Mouse (Mus musculus): ENCODE data around the gene Ywhag. TPM values are rescaled to one million over a fixed set of nuclear protein-coding genes. Genes with fewer than 3 reads are reported as not detected.
A peak's percentile ranks its signal among the peaks of the same experiment; 100 is the strongest.

Gene Ywhag
- polyA plus RNA-seq, 1 experiment, result 244 TPM

DNA sequence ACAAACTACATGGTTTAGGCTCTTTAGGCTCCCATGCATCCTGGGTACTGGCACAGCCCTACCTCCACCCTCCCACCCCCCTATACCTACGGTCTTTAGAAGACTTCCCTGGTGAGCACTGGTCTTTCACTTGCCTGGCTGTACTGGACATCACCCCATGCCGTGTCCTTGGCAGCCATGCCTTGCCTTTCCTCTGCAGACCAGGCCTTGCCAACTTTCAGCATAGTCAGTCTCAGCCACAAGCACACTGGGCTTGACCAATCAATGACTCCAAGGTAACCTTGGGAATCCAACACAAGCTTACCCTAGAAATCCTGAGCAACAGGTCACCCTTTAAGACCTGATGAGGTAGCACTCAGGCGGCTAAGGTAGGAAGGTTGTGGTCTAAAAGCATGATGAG, 17.8 kb downstream of the Ywhag start:
- no peak overlapping the region for H3K4me3 ChIP-seq
- TF ChIP-seq POLR2A (IDR thresholded peaks at IDR 0.05; ENCODE audit: insufficient read length, low read depth) (no peak), MYOG (IDR thresholded peaks at IDR 0.05; ENCODE audit: control insufficient read depth in 1 of 3, insufficient read depth in 1 of 3, insufficient read length in 2 of 3, low read depth in 2 of 3) (no peak), TCF12 (IDR thresholded peaks at IDR 0.05; ENCODE audit: insufficient read depth, poor library complexity, severe bottlenecking) (no peak), POLR2AphosphoS2 (IDR thresholded peaks at IDR 0.05; ENCODE audit: insufficient read length, low read depth) (peak; percentile 19), SRF (IDR thresholded peaks at IDR 0.05; ENCODE audit: control insufficient read depth, insufficient read length, low read depth) (no peak)
- H3ac ChIP-seq (ENCODE audit: control insufficient read depth, insufficient read length), result no peak overlapping the region
- H3K27me3 ChIP-seq (ENCODE audit: control insufficient read depth, insufficient read depth, insufficient read length), result no peaks in the 10 kb centered on the region
- H3K36me3 ChIP-seq (ENCODE audit: control insufficient read depth, insufficient read depth), result peaks cover 26% of the 10 kb centered on the region
- H3K4me2 ChIP-seq (ENCODE audit: low read depth), result peak overlapping the region; percentile 12
- peaks cover 99% of the 10 kb centered on the region for H3K79me2 ChIP-seq (ENCODE audit: control insufficient read depth, insufficient read depth)

DNA sequence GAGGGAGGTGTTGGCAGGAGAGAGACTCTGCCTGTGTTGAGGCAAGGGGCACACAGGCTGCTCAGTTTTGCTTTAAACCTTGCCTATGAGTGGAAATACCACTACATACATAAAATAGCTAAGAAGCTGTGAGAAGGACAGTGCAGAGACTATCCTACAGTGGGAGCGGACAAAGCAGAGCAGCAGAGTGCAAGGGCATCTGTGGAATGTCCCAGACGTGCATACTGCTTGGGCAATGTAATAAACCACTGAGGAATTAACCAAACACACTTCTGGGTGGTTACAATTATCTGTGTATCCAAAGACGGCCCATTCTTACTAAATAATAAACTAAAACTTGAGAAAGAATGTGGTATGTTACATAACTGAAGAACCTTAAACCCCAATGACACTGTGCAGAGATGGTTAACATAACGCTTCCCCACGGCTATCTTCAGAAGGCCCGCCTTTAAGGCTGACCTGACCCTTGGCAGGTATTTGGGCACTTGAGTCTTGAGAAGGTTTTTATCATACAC, 18.3 kb downstream of the Ywhag start:
- H3K4me3 ChIP-seq, result no peak overlapping the region
- H3K79me2 ChIP-seq (ENCODE audit: control insufficient read depth, insufficient read depth), result peaks cover 99% of the 10 kb centered on the region
- peaks cover 25% of the 10 kb centered on the region for H3K36me3 ChIP-seq (ENCODE audit: control insufficient read depth, insufficient read depth)
- H3K27me3 ChIP-seq (ENCODE audit: control insufficient read depth, insufficient read depth, insufficient read length), result no peaks in the 10 kb centered on the region
- TF ChIP-seq TCF3 (IDR thresholded peaks at IDR 0.05; ENCODE audit: insufficient read length, low read depth) (no peak), TCF12 (IDR thresholded peaks at IDR 0.05; ENCODE audit: insufficient read depth, poor library complexity, severe bottlenecking) (no peak), MYOD1 (IDR thresholded peaks at IDR 0.05; ENCODE audit: control insufficient read depth in 1 of 3, insufficient read length in 2 of 3, low read depth in 2 of 3) (no peak), MYOG (IDR thresholded peaks at IDR 0.05; ENCODE audit: control insufficient read depth in 1 of 3, insufficient read depth in 1 of 3, insufficient read length in 2 of 3, low read depth in 2 of 3) (no peak), SRF (IDR thresholded peaks at IDR 0.05; ENCODE audit: control insufficient read depth, insufficient read length, low read depth) (no peak), POLR2AphosphoS2 (IDR thresholded peaks at IDR 0.05; ENCODE audit: insufficient read length, low read depth) (no peak), REST (IDR thresholded peaks at IDR 0.05; ENCODE audit: insufficient read depth, insufficient read length) (no peak), POLR2A (IDR thresholded peaks at IDR 0.05; ENCODE audit: insufficient read length, low read depth) (no peak), USF1 (IDR thresholded peaks at IDR 0.05; ENCODE audit: low read depth) (no peak), CEBPB (IDR thresholded peaks at IDR 0.05; ENCODE audit: insufficient read depth, poor library complexity, severe bottlenecking) (no peak), E2F4 (IDR thresholded peaks at IDR 0.05; ENCODE audit: insufficient read depth) (no peak), MAX (IDR thresholded peaks at IDR 0.05; ENCODE audit: low read depth) (no peak)
- no peak overlapping the region for H3K4me2 ChIP-seq (ENCODE audit: low read depth)
- H3ac ChIP-seq (ENCODE audit: control insufficient read depth, insufficient read length), result no peak overlapping the region

DNA sequence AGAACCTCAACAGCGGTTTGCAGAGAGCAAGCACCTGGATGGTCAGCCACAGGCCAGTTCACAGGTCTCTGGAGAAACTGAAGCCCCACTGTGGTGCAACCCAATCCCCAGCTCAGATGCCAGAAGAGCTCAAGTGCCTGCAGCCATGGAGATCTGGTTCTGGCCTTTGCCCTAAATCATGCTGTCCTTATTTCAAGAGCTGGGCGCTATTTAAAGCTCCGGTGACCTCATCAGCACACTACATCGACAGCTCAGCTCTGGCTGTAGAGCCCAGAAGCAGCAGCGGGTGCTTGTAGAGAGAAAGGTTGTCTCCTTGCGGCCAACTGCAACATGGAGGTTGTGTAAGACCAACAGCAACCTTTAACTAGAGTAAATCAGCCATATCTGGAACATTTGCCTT, 20.3 kb downstream of the Ywhag start:
- Histone ChIP-seq H3K36me3 (ENCODE audit: control insufficient read depth, insufficient read depth) (peaks cover 25% of the 10 kb centered on the region), H3K4me2 (ENCODE audit: low read depth) (peak overlapping the region; percentile 31), H3K79me2 (ENCODE audit: control insufficient read depth, insufficient read depth) (peaks cover 100% of the 10 kb centered on the region), H3K27me3 (ENCODE audit: control insufficient read depth, insufficient read depth, insufficient read length) (no peaks in the 10 kb centered on the region), H3K4me3 (no peak overlapping the region), H3ac (ENCODE audit: control insufficient read depth, insufficient read length) (no peak overlapping the region)
- TF ChIP-seq POLR2A (IDR thresholded peaks at IDR 0.05; ENCODE audit: insufficient read length, low read depth) (peak; percentile 9), CEBPB (IDR thresholded peaks at IDR 0.05; ENCODE audit: insufficient read depth, poor library complexity, severe bottlenecking) (0 out of 2 replicates have a peak, but pooled peaks have one; percentile 12), E2F4 (IDR thresholded peaks at IDR 0.05; ENCODE audit: insufficient read depth) (no peak)

DNA sequence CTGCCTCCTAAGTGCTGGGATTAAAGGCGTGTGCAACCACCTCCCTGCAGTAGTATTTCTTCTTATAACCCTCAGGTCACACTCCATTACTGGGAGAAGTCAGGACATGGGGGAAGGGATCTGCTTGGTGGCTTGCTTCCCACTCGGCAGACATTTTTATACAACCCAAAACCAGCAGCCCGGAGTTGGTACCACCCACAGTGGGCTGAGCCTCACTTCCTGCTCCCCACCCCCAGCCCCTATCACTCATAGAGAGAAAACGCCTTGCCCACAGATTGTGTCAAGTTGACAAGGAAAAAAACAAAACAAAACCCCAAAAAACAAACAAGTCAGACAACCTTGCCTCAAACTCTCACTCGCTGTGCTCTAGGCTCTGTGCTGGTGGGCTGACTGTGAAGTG, 21.2 kb downstream of the Ywhag start:
- H3K4me3 ChIP-seq, result no peak overlapping the region
- H3K79me2 ChIP-seq (ENCODE audit: control insufficient read depth, insufficient read depth), result peaks cover 100% of the 10 kb centered on the region
- H3K4me2 ChIP-seq (ENCODE audit: low read depth), result peak overlapping the region; percentile 31
- peaks cover 30% of the 10 kb centered on the region for H3K36me3 ChIP-seq (ENCODE audit: control insufficient read depth, insufficient read depth)
- no peaks in the 10 kb centered on the region for H3K27me3 ChIP-seq (ENCODE audit: control insufficient read depth, insufficient read depth, insufficient read length)
- no peak for TF ChIP-seq SRF (IDR thresholded peaks at IDR 0.05; ENCODE audit: control insufficient read depth, insufficient read length, low read depth)
- TF ChIP-seq MYOD1 (IDR thresholded peaks at IDR 0.05; ENCODE audit: control insufficient read depth in 1 of 3, insufficient read length in 2 of 3, low read depth in 2 of 3), result no peak
- no peak for TF ChIP-seq TCF3 (IDR thresholded peaks at IDR 0.05; ENCODE audit: insufficient read length, low read depth)
- TF ChIP-seq TCF12 (IDR thresholded peaks at IDR 0.05; ENCODE audit: insufficient read depth, poor library complexity, severe bottlenecking), result no peak
- TF ChIP-seq MYOG (IDR thresholded peaks at IDR 0.05; ENCODE audit: control insufficient read depth in 1 of 3, insufficient read depth in 1 of 3, insufficient read length in 2 of 3, low read depth in 2 of 3), result no peak
- TF ChIP-seq USF1 (IDR thresholded peaks at IDR 0.05; ENCODE audit: low read depth), result no peak
- no peak for TF ChIP-seq POLR2A (IDR thresholded peaks at IDR 0.05; ENCODE audit: insufficient read length, low read depth)
- no peak for TF ChIP-seq E2F4 (IDR thresholded peaks at IDR 0.05; ENCODE audit: insufficient read depth)
- TF ChIP-seq MAX (IDR thresholded peaks at IDR 0.05; ENCODE audit: low read depth), result no peak
- TF ChIP-seq POLR2AphosphoS2 (IDR thresholded peaks at IDR 0.05; ENCODE audit: insufficient read length, low read depth), result no peak
- TF ChIP-seq CEBPB (IDR thresholded peaks at IDR 0.05; ENCODE audit: insufficient read depth, poor library complexity, severe bottlenecking), result no peak
- TF ChIP-seq REST (IDR thresholded peaks at IDR 0.05; ENCODE audit: insufficient read depth, insufficient read length), result no peak
- no peak overlapping the region for H3ac ChIP-seq (ENCODE audit: control insufficient read depth, insufficient read length)

DNA sequence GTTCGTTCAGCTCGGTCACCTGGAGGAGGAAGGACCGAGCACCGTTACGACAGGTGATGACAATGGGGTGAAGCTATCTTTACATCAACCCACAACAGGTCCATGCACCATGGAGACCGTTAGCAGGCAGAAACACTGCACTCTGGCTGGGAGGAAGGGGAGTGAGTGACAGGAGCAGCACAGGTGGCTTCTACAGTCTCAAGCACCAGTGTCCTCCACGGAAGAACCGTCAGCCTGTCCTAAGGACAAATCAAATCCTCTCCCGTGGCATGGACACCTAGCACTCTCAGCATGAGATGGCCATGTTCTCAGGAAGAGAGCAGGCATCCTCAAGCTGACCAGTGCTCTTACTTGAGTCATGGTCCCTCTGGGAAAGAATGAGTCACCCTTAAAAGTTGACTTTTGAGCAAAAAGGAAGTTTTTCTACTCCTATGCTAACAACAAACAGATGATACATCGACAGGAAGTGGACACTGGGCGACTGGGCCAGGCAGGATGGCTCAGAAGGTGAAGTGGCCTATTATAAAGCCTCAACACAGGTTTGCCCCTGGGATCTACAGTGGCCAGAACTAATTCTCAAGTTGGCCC, 22.7 kb downstream of the Ywhag start:
- H3ac ChIP-seq (ENCODE audit: control insufficient read depth, insufficient read length), result no peak overlapping the region
- H3K79me2 ChIP-seq (ENCODE audit: control insufficient read depth, insufficient read depth), result peaks cover 95% of the 10 kb centered on the region
- peak in 2 of 3 experiments; percentile 20 to 41 for TF ChIP-seq MYOD1 (IDR thresholded peaks at IDR 0.05; ENCODE audit: control insufficient read depth in 1 of 3, insufficient read length in 2 of 3, low read depth in 2 of 3)
- no peak for TF ChIP-seq POLR2A (IDR thresholded peaks at IDR 0.05; ENCODE audit: insufficient read length, low read depth)
- H3K4me2 ChIP-seq (ENCODE audit: low read depth), result peak overlapping the region; percentile 24
- H3K4me3 ChIP-seq, result no peak overlapping the region
- H3K36me3 ChIP-seq (ENCODE audit: control insufficient read depth, insufficient read depth), result peaks cover 32% of the 10 kb centered on the region
- H3K27me3 ChIP-seq (ENCODE audit: control insufficient read depth, insufficient read depth, insufficient read length), result no peaks in the 10 kb centered on the region
